Mouse (Mus musculus) ovary, adult 18-20 months (tissue): Measurements from ENCODE around the gene Qtrt1.
A peak's percentile ranks its signal among the peaks of the same experiment; 100 is the strongest.

Experiments used
- DNase-seq: peaks from one replicate; pipeline ENCODE4 v3.0.0; 2022; ENCODE audit warnings: low spot score, mixed read lengths

Gene Qtrt1

GRCm38 (mm10) chr9:21419646-21420045, 8.0 kb downstream of the Qtrt1 start:
- no peak for DNase-seq

DNA sequence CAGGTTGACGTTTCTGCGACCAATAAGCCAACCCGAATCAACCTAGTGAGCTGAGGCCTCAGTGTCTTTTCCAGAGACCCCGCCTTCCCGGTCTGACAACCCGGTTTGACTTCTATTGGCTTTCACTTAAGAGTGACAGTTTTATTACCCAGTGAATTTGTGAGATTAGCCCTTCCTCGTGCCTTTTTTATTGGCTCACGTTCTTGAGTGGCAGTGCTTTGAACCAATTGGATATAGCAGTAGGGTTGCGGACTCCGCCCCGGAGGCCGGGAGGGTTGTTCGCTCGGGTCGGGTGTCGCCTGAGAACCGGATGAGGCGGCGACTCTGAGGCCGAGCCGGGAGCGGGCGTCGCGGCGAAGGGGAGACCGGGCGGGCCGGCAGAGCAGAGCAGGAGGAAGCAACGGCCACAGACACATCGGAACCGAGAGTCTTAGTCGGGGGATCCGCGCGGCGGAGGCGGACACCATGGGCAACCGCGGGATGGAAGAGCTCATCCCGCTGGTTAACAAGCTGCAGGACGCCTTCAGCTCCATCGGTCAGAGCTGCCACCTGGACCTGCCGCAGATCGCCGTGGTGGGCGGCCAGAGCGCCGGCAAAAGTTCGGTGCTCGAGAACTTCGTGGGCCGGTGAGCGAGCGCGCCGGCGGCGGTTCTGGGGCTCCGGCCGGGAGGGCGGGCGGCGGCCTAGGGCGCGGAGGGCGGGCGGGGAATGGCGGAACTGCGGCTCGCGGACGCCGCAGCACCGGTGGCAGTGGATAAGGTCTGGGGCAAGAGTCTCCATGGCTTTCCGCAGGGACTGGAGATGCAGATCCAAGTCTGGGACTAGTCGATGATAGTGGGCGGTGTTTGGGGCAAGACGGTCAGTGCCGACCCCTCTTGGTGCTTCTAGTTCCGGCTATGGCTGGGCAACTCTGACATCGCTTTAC, 13.3 kb downstream of the Qtrt1 start, which contains the start of gene Dnm2:
Dnm2 (plus strand) TSS at position 278 of the 925 bp plus-strand sequence.
- DNase-seq: peak; percentile 97

DNA sequence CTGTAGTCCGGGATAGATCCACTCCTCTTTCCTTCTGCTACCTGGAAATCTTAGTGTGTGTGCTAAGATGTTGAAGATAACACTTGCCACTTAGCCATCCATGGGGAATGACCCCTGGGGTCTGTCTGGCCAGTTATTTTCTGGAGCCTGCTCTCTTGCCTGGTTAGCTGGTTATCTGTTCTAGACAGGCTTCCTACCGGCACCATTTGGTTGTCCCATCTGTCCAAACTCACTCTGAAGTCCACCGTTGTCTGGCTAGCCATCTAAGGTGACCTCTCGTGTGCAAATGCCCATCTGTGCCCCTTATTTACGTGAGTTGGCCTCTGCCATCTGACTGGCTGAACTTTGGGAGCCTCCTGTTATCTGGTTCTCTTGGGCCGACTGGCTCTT, 13.9 kb downstream of the Qtrt1 start:
- DNase-seq: no peak

GRCm38 (mm10) chr9:21426013-21426412, 14.4 kb downstream of the Qtrt1 start:
- no peak for DNase-seq

DNA sequence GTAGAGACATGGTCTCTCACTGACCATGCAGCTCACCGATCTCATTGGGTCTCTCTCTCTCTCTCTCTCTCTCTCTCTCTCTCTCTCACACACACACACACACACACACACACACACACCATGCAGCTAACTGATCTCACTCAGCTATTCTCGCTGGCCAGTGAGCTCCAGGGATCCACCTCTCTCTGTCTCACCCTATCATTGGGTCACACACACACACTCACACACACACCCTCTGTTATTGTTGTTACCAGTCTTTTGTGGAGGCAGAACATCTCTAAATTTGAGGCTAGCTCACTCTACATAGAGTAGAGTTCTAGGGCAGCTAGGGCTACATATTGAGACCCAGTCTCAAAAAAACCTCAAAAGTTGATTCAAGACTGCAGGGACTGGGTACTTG, 14.9 kb downstream of the Qtrt1 start:
- DNase-seq: no peak

- DNase-seq: no peak
These were observed 16.1 kb downstream of the Qtrt1 start for GRCm38 (mm10) chr9:21427773-21428172.

GRCm38 (mm10) chr9:21428178-21428577, 16.5 kb downstream of the Qtrt1 start:
- no peak for DNase-seq

GRCm38 (mm10) chr9:21430724-21431123, 19.1 kb downstream of the Qtrt1 start:
- DNase-seq: no peak

GRCm38 (mm10) chr9:21432066-21432465, 20.4 kb downstream of the Qtrt1 start:
- no peak for DNase-seq

GRCm38 (mm10) chr9:21433766-21434165, 22.1 kb downstream of the Qtrt1 start:
- no peak for DNase-seq

DNA sequence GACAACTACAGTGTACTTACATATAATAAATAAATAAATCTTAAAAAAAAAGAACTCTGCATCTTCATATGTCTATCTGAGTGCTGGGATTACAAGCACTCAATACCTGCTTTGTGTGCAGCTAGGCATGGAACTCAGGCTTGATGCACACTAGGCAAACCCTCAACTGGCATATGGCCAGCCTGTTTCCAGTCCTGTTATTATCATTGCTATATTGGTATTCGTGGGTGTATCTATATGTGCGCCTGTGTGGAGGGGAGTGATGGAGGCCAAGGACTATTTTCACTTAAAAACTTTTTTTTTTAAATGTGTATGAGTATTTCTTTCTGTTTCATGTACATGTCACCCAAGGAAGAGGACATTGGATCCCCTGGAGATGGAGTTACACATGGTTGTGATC, 22.8 kb downstream of the Qtrt1 start:
- no peak for DNase-seq

DNA sequence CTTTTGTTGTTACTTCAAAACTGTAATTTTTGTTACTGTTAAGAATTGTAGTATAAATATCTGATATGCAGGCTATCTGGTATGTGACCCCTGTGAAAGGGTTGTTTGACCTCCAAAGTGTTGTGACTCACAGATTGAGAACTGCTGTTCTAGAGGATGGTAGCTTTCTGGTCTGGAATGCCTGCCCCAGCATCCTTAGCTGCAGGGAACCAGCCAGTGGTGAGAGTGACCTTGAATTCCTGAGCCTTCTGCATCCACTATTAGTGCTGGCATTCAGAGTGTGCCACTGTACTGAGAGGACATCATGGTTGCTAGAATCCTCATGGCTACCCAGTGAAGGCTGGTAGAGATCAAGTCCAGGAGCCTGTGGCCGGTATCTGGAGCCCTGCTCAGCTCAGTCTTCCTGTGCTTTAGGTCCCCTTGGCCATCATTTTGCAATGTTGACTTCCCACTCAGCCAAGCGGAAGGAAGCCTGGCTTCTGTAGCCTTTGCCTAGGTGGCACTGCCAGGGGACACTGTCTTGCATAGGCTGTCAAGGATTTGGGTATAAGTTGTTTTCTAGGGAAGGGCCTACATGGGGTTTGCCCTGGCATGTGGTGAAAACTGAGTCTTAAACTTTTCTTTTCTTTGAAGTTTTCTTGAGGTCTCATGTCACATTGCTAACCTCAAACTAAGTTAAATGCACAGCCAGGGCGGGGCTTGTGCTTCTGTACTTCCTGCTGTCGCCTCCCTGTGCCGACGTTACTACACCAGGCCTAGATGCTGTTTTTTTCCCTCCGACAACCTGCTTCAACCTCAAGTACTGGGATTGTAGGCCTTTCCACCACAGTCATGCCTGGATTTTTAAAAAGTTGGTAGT, 24.4 kb downstream of the Qtrt1 start:
- peak; percentile 40 for DNase-seq

GRCm38 (mm10) chr9:21437577-21437976, 25.9 kb downstream of the Qtrt1 start:
- no peak for DNase-seq

- DNase-seq: no peak
These were observed 26.6 kb downstream of the Qtrt1 start for GRCm38 (mm10) chr9:21438219-21438618.

DNA sequence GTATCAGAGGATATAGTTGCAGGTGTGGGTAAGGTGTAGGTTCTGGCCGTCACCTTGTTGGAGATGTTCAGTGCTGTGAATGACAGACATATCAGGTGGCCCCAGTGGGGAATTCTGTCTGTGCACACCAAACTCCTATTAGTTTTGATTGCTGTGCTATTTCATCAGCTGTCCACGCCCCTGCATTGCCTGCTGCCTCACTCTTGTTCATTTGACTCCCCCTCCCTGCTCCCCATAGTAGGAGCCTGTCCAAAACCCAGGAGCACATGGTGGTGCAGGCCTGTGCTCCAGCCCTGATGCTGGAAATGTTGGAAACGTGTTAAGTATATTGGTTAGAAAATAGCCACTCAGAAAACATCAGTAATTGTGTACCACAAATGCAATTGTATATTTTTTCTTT, 27.8 kb downstream of the Qtrt1 start:
- no peak for DNase-seq

GRCm38 (mm10) chr9:21439914-21440313, 28.3 kb downstream of the Qtrt1 start:
- DNase-seq: no peak

GRCm38 (mm10) chr9:21440387-21440786, 28.8 kb downstream of the Qtrt1 start:
- no peak for DNase-seq

DNA sequence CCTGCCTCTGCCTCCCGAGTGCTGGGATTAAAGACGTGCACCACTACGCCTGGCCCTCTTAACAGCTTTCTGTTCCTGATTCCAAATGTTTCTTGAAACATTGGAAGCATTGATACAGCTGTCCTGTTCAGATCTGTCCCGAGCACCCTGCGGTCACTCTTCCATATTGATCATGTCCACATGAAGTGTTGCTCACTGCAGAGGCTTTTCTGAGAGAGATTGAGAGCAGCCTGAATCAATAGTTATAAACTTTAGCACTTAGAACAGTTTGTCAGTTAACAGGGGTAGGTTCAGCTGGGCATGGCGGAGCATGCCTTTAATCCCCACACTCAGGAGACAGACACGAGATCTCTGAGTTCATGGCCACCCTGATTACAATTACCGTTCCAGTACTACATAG, 32.2 kb downstream of the Qtrt1 start:
- DNase-seq: no peak

DNA sequence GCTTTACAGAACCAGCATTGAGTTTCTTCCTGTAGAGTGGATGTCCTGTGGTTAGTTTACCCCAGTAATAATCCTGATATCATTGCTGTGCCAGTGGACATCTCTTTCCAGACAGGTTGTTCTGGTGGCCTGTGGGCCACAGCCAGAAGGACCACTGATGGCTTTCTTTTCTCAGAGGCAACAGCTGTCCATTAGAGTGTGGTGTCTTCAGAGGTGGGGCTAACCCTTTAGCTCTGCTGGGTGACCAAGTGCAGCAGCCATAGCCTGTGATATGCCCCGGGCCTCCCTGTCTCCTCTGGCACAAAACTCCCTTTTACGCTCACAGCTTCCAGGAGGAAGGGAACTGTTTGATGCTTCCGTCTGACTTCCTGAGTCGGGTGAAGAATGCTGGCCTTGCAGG, 32.9 kb downstream of the Qtrt1 start:
- DNase-seq: no peak

- no peak for DNase-seq
These were observed 33.6 kb downstream of the Qtrt1 start for GRCm38 (mm10) chr9:21445081-21445744.

DNA sequence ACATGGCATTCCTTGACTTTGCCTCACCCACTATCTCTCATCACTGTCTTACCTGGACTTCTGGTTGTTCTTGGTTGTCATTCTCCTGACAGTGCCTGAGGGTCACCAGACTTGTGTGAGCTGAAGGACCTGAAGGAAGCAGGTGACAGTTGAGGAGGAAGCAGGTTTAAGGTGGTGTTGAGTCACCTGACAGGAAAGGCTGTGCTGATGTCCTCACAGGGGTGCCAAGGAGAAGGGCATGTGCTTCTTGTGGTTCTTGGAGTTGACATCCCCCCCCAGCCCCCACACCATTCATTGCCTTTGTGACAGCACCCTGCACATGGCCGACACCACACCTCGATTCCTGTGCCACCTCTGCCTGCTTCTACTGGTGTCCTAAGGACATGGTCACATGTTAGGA, 36.1 kb downstream of the Qtrt1 start:
- DNase-seq: no peak

GRCm38 (mm10) chr9:21449710-21450109, 38.1 kb downstream of the Qtrt1 start:
- DNase-seq: no peak
